Mouse (Mus musculus): Measurements from ENCODE around the gene Gm49361.
"Not testable (repeated sequence)": the region's sequence is repeated elsewhere in the genome, so short reads cannot be mapped to it uniquely, and the experiment has no call there.

Gm49361 gene

DNA sequence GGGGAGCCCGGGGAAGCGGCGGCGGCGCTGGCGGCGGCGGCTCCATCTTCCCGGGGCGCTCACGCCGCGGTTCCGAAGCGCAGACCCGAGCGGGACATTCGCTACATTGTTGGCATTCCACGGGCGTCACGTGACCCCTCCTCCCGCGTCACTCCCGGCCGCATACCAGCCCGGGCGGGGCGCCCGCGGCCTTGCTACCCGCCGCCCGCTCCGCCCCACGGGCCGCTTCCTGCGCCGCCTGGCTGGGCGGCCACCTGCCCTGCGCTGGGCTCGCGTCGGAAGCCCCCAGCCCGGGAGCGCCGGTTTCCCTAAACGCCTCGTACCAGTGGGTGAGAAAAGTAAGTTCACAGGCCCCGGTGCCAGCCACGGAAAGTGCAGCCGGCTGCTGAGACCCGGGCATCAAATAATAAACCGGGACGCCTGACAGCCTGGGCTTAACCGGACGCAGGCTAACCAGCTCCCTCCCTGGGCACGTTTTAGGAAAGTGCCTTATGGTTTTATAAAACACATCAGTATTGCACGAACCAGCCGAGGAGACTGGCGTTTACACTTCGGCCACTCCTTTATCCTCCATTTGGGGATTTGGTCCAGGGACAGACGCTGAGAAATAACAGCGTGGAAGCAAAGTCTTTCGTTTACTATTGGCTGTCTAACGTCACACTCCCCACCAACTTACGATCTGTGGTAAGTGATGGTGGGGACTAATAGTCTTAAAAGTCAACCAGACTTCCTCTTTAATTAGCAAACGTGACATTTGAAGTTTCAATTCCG lies at the start of gene Gm49361:
Gene Gm49361 (minus strand): TSS at position 103 of the 771 bp plus-strand sequence.
- peak; percentile 84 for DNase-seq (ENCODE audit: low spot score)

DNA sequence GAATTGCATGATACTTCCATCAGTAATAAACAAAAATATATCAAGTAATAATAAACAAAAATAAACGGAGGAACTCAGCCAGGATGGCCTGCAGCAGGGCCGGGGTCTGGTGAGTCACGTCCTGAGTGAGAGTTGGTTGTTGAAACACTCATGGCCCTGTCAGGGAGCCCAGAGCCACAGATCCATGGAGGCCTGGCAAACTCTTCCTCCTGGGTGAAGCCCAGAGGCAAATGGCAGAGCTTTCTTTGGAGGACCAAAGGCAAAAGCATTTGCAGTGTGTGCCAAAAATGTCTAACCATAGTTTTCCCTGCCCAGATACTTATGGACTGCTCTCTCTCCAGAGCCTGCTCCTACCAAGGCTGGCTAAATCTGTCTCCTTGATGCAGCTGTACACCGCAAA lies 45.3 kb upstream of the Gm49361 start:
- DNase-seq (ENCODE audit: low spot score), result no peak

- DNase-seq (ENCODE audit: low spot score), result no peak
These were observed 43.9 kb upstream of the Gm49361 start for GRCm38 (mm10) chr14:57789759-57790158.

DNA sequence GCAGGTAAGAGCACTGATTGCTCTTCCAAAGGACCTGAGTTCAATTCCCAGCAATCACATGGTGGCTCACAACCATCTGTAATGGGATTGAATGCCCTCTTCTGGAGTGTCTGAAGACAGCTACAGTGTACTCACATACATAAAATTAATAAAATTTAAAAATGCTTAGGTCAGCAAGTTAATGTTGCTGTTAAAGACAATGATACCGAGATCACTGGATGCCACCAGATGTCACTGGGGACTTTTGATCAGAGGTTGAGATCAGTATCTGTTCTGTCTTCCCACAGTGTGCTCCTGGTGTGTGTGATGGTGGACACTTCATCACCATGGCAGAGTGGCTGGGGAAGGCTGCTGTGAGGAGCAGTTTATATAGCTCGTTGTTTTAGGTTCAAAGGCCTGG lies 43.4 kb upstream of the Gm49361 start:
- no peak for DNase-seq (ENCODE audit: low spot score)

DNA sequence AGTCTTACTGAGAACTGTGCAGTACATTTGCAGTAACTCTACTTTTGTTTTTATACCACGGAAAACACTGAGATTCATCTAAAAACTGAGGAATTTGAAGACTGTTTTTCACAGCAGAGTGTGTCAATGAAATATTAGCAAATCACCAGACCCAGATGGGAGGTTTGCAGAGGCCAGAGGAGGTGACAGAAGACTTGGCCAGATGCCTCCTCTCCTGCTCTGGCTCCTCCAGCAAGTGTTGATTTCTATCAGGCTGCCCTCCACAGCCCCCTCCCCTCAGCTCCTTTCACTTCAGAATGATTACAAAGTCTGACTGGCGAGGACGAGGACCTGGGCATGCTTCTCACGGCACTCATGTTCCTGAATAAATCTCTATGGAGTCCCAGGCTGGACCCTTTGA lies 41.5 kb upstream of the Gm49361 start:
- no peak for DNase-seq (ENCODE audit: low spot score)

DNA sequence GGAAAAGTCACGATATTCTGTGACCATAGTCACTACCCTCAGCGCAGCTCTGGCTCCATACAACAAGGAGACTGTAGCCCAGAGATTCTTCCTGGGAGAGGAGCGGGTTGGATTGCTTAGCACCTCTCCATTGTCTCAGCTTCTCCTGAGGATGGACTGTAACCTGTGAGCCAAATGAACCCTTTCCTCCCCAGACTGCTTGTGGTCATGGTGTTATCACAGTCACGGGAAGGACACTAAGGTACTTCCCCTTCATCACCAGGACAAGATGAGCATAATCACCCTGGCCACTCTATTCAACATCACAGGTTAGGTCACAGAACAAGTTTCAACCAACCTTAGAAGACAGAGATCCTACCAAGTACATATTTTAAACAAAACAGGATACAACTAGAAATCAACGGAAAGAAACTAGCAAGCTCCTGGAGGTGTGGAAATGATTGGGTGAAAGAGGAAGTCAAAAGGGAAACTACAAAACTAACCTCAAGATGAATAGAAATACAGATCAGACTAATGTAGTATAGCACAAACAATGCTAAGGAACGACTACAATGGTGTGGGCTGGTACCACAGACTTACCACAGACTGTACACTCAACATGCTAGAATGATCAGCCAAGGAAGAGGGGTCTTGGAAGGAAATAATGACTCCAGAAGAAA lies 26.4 kb upstream of the Gm49361 start:
- DNase-seq (ENCODE audit: low spot score), result no peak

DNA sequence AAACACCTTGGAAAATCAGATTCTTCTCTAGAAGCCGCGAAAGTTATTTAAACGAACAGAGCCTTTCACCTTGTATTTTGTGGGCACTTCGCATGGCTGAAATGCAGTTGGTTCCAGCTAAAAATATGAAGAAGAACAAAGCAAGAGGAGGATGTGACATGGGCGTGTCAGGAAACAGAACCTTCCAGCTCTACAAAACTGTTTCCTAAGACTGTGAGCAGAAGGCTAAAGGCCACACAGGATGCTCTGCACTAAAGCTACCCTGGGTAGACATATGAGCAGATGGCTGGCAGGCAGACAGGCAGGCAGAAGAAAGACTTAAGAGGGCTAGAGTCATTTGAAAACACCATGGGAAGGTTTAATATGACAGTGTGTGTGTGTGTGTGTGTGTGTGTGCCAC lies 23.2 kb upstream of the Gm49361 start:
- DNase-seq (ENCODE audit: low spot score), result no peak

GRCm38 (mm10) chr14:57760447-57761412 lies 14.8 kb upstream of the Gm49361 start:
- DNase-seq (ENCODE audit: low spot score), result no peak

DNA sequence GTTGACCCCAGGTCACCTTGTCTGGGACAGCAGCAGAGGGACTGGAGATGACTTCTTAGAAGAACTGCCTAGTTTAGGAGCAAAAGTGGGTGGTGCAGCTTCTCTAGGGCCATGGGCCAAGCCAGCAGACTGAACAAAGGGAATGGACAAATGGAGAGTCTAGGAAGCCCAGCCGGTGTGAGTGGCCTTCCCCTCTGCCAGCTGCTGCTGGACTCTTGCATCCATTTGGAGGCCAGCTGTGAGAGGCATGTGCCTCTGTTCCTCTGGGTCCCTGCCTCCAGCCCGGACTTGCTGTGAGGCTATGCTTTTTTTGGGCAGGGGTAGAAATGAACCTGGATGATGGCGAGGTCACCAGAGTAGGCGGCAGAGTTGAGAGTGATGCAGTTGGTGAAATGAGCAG lies 12.3 kb upstream of the Gm49361 start, which contains the start of gene Lats2:
Gene Lats2 (minus strand): TSS at position 152 of the 400 bp plus-strand sequence.
- DNase-seq (ENCODE audit: low spot score), result no peak

DNA sequence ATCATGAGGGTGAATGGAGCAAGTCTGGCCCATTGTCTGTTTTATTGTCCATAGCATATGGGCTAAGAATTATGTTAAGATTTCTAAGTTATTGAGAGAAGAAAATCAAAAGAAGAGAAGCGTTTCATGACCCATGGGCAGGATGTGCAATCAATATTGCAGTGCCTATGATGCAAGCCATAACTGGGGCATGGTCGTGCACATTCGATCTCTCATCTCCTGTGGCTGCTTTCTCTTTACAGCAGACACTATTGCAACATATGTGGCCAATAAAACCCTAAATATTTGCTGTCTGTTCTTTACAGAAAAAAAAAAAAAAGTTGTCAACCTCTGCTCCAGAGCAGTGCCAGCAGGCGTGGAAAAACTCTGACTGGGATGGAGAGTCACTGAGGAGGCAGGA lies 10.2 kb upstream of the Gm49361 start:
- no peak for DNase-seq (ENCODE audit: low spot score)

- DNase-seq (ENCODE audit: low spot score), result no peak
These were observed 9.8 kb upstream of the Gm49361 start for GRCm38 (mm10) chr14:57755661-57756060.

- DNase-seq (ENCODE audit: low spot score), result no peak
These were observed 7.6 kb upstream of the Gm49361 start for GRCm38 (mm10) chr14:57753351-57753992.

GRCm38 (mm10) chr14:57751006-57751405 lies 5.1 kb upstream of the Gm49361 start:
- not testable (repeated sequence) for DNase-seq (ENCODE audit: low spot score)

- no peak for DNase-seq (ENCODE audit: low spot score)
These were observed 3.6 kb upstream of the Gm49361 start for GRCm38 (mm10) chr14:57749501-57749900.

GRCm38 (mm10) chr14:57745291-57745969 lies 473 bp downstream of the Gm49361 start:
- peak; percentile 20 for DNase-seq (ENCODE audit: low spot score)

- no peak for DNase-seq (ENCODE audit: low spot score)
These were observed 1.4 kb downstream of the Gm49361 start for GRCm38 (mm10) chr14:57744547-57744946.

- no peak for DNase-seq (ENCODE audit: low spot score)
These were observed 5.3 kb downstream of the Gm49361 start for GRCm38 (mm10) chr14:57740651-57741050.

DNA sequence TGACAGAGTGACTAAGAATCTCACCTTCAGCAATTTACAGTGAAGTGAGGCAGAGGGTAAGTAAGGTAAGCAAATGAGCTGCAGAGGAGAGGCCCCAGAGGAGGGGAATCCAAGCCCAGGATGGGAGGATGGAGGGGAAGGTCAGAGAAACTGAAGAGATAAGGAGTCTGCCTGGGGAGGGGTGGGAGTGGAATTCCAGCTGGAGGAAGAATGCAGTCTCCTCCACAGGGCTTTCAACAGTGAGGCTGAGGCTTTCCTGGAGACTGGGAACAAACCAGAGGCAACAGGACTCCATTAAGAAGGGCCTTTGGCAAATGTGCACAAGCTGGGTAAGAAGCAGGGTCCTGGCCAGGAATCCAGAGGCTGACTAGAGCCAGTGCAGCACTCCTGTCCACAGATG lies 8.8 kb downstream of the Gm49361 start:
- no peak for DNase-seq (ENCODE audit: low spot score)

DNA sequence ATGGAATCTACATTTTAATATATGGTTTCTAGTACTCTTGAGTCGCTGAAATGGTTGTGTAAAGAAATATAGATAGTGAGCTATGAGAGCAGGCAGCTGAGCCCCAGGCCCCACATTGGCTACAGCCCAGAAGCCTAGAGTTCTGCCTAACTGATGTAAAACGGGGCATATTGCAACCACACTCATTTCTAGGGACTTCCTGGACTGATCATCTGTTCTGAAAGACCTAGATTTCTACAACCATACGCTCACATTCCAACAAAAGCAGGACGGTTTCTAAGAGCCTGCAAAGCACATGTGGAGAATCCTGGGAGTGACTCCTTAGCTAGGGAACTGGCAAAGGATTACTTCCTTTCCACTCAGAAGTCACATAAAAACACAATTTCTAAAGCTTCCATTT lies 9.8 kb downstream of the Gm49361 start:
- DNase-seq (ENCODE audit: low spot score), result no peak

- DNase-seq (ENCODE audit: low spot score), result no peak
These were observed 13.1 kb downstream of the Gm49361 start for GRCm38 (mm10) chr14:57732668-57733293.

GRCm38 (mm10) chr14:57730527-57730926 lies 15.4 kb downstream of the Gm49361 start:
- DNase-seq (ENCODE audit: low spot score), result no peak
